Mouse (Mus musculus) lung, postnatal 0 days (tissue): ENCODE data around the gene Dppa3.

Source experiments
- CTCF ChIP-seq: IDR thresholded peaks from 2 replicates; pipeline ENCODE4 v1.5.1; 2016; ENCODE audit warnings: antibody characterized with exemption, mild to moderate bottlenecking
- EP300 ChIP-seq: IDR thresholded peaks from 2 replicates; pipeline ENCODE4 v1.6.1; 2016; ENCODE audit warnings: antibody characterized with exemption, mild to moderate bottlenecking, control low read depth

GRCm38 (mm10) chr6:122669406-122670200 is 43.4 kb downstream of the Dppa3 start:
- TF ChIP-seq CTCF, result peak; percentile 100
- TF ChIP-seq EP300, result no peak
